Mouse (Mus musculus) forebrain, embryonic 16.5 days (tissue): ENCODE measurements around the gene 1810046K07Rik. TPM values are rescaled to one million over a fixed set of nuclear protein-coding genes. Genes with fewer than 3 reads are reported as not detected.

Experiments
- ATAC-seq: fragments of 200-750 bp; cut with Nextera tagmentation; 2 replicates; pipeline ENCODE4 v1.8.0; 2017; ENCODE audit warnings: mild to moderate bottlenecking, moderate library complexity
- H3K27ac ChIP-seq: fragments of 300-500 bp; sonication (generic); 2 replicates; pipeline ENCODE4 v1.5.1; 2014; ENCODE audit warnings: low read length, control low read depth
- H3K27me3 ChIP-seq: fragments of 300-500 bp; sonication (generic); replicated peaks from 2 replicates; pipeline ENCODE4 v1.6.1; 2014; ENCODE audit warnings: low read length; ENCODE audit not compliant: control insufficient read depth, insufficient read depth
- H3K36me3 ChIP-seq: fragments of 300-500 bp; sonication (generic); 2 replicates; pipeline ENCODE4 v1.6.1; 2014; ENCODE audit not compliant: control insufficient read depth, insufficient read depth
- H3K4me1 ChIP-seq: fragments of 300-500 bp; sonication (generic); replicated peaks from 2 replicates; pipeline ENCODE4 v1.6.1; 2014; ENCODE audit warnings: low read length; ENCODE audit not compliant: control insufficient read depth, insufficient read depth
- H3K4me2 ChIP-seq: fragments of 300-500 bp; sonication (generic); 2 replicates; pipeline ENCODE4 v1.6.1; 2014; ENCODE audit warnings: mild to moderate bottlenecking, low read length, control low read depth
- H3K4me3 ChIP-seq: fragments of 300-500 bp; sonication (generic); replicated peaks from 2 replicates; pipeline ENCODE4 v1.5.1; 2014; ENCODE audit warnings: mild to moderate bottlenecking, low read length, control low read depth
- H3K9ac ChIP-seq: fragments of 300-500 bp; sonication (generic); replicated peaks from 2 replicates; pipeline ENCODE4 v1.6.1; 2014; ENCODE audit warnings: low read depth, low read length, control low read depth
- H3K9me3 ChIP-seq: fragments of 300-500 bp; sonication (generic); 2 replicates; pipeline ENCODE4 v1.6.1; 2016; ENCODE audit warnings: low read length; ENCODE audit not compliant: control insufficient read depth
- WGBS: fragments of 180-500 bp; shearing (Covaris S2); extraction: QIAGEN DNeasy Blood & Tissue Kit; methylation state at CpG from one replicate; pipeline ENCODE4 v1.1.7; 2014; 5-methylcytosine and 5-hydroxymethylcytosine counted together
- polyA plus RNA-seq: library from polyadenylated mRNA; unstranded; fragments of >200 nt; fragmentation: Nextera tagmentation; extraction: Ambion mirVana; gene quantifications from 2 replicates; pipeline ENCODE4 v1.2.1, GENCODE M21; 2015

1810046K07Rik gene
- polyA plus RNA-seq, 1 experiment from 2014 or later, result not detected

DNA sequence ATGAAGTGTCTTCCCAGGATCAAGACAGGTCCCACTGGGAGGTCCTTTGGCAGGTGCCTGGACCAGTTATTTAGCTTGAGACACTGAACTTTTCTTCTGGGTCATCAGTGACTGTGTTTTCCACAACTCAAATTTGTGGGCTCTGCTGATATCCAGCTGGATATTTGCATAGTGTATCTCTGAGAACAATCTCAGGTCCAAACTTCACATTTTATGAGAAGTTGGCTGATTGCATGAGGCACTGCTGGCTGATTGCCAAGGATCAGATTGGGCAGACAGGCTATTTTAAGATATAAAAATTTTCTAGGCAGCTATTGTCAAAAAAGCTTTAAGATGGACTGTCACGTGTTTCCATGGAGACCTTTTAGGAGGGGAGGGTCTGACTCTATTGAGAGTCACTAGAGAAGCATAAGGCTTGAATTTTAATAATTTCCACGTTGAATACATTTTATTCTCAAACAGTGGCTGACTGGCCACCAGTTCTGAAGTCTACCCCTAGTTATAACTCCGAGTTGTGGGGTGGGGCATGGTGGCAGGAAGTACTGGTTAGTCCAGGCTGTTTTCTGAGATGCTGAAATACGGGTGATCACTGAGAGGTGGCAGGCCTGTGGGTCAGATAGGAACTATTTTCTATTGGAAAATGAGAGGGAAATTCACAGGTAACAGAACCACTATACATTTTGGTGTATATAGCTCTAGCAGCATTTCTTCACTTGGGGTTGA lies 71.8 kb downstream of the 1810046K07Rik start:
- H3K4me2 ChIP-seq, result no peak overlapping the region
- WGBS, result 71% methylated on average over 4 of the region's 4 CpGs
- no peaks in the 10 kb centered on the region for H3K36me3 ChIP-seq
- no peaks in the 10 kb centered on the region for H3K9me3 ChIP-seq
- no peak for ATAC-seq
- H3K27me3 ChIP-seq, result no peaks in the 10 kb centered on the region
- no peak overlapping the region for H3K9ac ChIP-seq
- H3K4me3 ChIP-seq, result no peak overlapping the region
- no peak overlapping the region for H3K27ac ChIP-seq
- H3K4me1 ChIP-seq, result no peaks in the 10 kb centered on the region

Other genes with a start within 250 kb of the 1810046K07Rik start
- 0.22 and 1.2 TPM in 2 replicates for gene 4833427G06Rik, start 226.8 kb downstream of the 1810046K07Rik start, polyA plus RNA-seq
- gene Gm32742, start 163.4 kb downstream of the 1810046K07Rik start, polyA plus RNA-seq, result 0.03 and 0.05 TPM in 2 replicates
- gene Pou2af1, start 115.2 kb downstream of the 1810046K07Rik start, polyA plus RNA-seq, result not detected in 2 replicates
- 0.45 and 0.61 TPM in 2 replicates for gene Colca2, start 50.3 kb downstream of the 1810046K07Rik start, polyA plus RNA-seq